Mouse (Mus musculus): ENCODE results near the gene Xpot.

- TF ChIP-seq FLI1 (IDR thresholded peaks at IDR 0.05; ENCODE audit: low read length): no peak
- TF ChIP-seq GATA1 (IDR thresholded peaks at IDR 0.05; ENCODE audit: borderline replicate concordance, low read length): no peak
These were observed 1.1 kb downstream of the Xpot start for GRCm38 (mm10) chr10:121625006-121625405.
